Mouse (Mus musculus) ES-E14 (cell line): ENCODE results near the gene Asb11.

Experiments used
- CHD2 ChIP-seq: IDR thresholded peaks from 2 replicates; pipeline ENCODE4 v1.6.1; 2014; ENCODE audit warnings: mild to moderate bottlenecking, low read depth, low read length, inconsistent platforms
- HCFC1 ChIP-seq: IDR thresholded peaks from 2 replicates; pipeline ENCODE4 v1.6.1; 2012; ENCODE audit warnings: low read length, inconsistent platforms, borderline replicate concordance; ENCODE audit not compliant: insufficient read depth
- MAFK ChIP-seq: IDR thresholded peaks from 2 replicates; pipeline ENCODE4 v1.6.1; 2014; ENCODE audit warnings: mild to moderate bottlenecking, low read depth, low read length, inconsistent platforms; ENCODE audit not compliant: insufficient read depth
- ZC3H11A ChIP-seq: IDR thresholded peaks from 2 replicates; pipeline ENCODE4 v1.6.1; 2012; ENCODE audit warnings: low read depth, mild to moderate bottlenecking, inconsistent platforms, low read length, borderline replicate concordance
- ZNF384 ChIP-seq: IDR thresholded peaks from 2 replicates; pipeline ENCODE4 v1.6.1; 2012; ENCODE audit warnings: low read depth, low read length, inconsistent platforms

- TF ChIP-seq HCFC1 (no peak), ZNF384 (no peak), MAFK (no peak), ZC3H11A (no peak), CHD2 (no peak)
Observed at GRCm38 (mm10) chrX:164445601-164446000, 8.8 kb downstream of the Asb11 start.
